7 mouse cellular contexts compared by ENCODE assay signal in genomic region chr7:107371126-107371920, GRCm38 (mm10). TPM values are rescaled to one million over a fixed set of nuclear protein-coding genes. Genes with fewer than 3 reads are reported as not detected.
A peak's percentile ranks its signal among the peaks of the same experiment; 100 is the strongest.
DNase-seq lines count a peak whose midpoint lies in the region; ATAC-seq lines count a peak whose summit lies in the region.

No protein-coding gene starts in this region.

- no peaks in the 10 kb centered on the region for H3K9me3 ChIP-seq in lung, embryonic 16.5 days (ENCODE audit: control insufficient read depth, low read length)
- H3K9me3 ChIP-seq in limb, embryonic 11.5 days (ENCODE audit: control insufficient read depth, low read length) = no peaks in the 10 kb centered on the region
- H3K9me3 ChIP-seq in neural tube, embryonic 14.5 days (ENCODE audit: control insufficient read depth, low read length) = no peaks in the 10 kb centered on the region

- peak overlapping the region; percentile 100 for H3K4me2 ChIP-seq in lung, embryonic 16.5 days (ENCODE audit: low read depth, low read length)
- H3K4me2 ChIP-seq in limb, embryonic 11.5 days (ENCODE audit: low read depth, severe bottlenecking) = peak overlapping the region; percentile 98
- H3K4me2 ChIP-seq in neural tube, embryonic 14.5 days (ENCODE audit: low read depth, low read length) = peak overlapping the region; percentile 98

- 2% methylated on average over 44 of the region's 45 CpGs for WGBS in lung, embryonic 16.5 days
- 4% methylated on average over 40 of the region's 45 CpGs for WGBS in limb, embryonic 11.5 days
- 3% methylated on average over 44 of the region's 45 CpGs for WGBS in neural tube, embryonic 14.5 days

- H3K27ac ChIP-seq in lung, embryonic 16.5 days (ENCODE audit: low read length) = no peak overlapping the region
- H3K27ac ChIP-seq in limb, embryonic 11.5 days (replicated peaks; ENCODE audit: low read depth, low read length) = no peak overlapping the region
- H3K27ac ChIP-seq in neural tube, embryonic 14.5 days (ENCODE audit: low read depth, low read length) = no peak overlapping the region

- no peak for DNase-seq in lung, postnatal 25 days (ENCODE audit: low spot score)
- DNase-seq in embryo, embryonic 10 days (ENCODE audit: low spot score) = peak; percentile 41
- DNase-seq in limb, embryonic 11.5 days (ENCODE audit: low spot score) = peak; percentile 66
- DNase-seq in thymus, postnatal 0 days (ENCODE audit: low spot score) = no peak

- peak; percentile 71 for ATAC-seq in lung, embryonic 16.5 days (ENCODE audit: low read depth)
- peak; percentile 17; the same call in 1 of the 2 replicates for ATAC-seq in granulocyte monocyte progenitor cell, adult 5-6 weeks (replicated peaks; ENCODE audit: poor library complexity, severe bottlenecking)
- ATAC-seq in limb, embryonic 11.5 days (ENCODE audit: insufficient number of reproducible peaks, low FRiP score, low TSS enrichment, low read depth) = peak; percentile 55
- ATAC-seq in neural tube, embryonic 14.5 days (ENCODE audit: low read depth) = peak; percentile 1

- no peaks in the 10 kb centered on the region for H3K36me3 ChIP-seq in lung, embryonic 16.5 days (ENCODE audit: control insufficient read depth, insufficient read depth, low read length)
- no peaks in the 10 kb centered on the region for H3K36me3 ChIP-seq in limb, embryonic 11.5 days (ENCODE audit: control insufficient read depth, insufficient read depth, low read length)
- H3K36me3 ChIP-seq in neural tube, embryonic 14.5 days (ENCODE audit: control insufficient read depth, insufficient read depth, low read length) = no peaks in the 10 kb centered on the region

- peaks cover 6% of the 10 kb centered on the region; the same call in 1 of the 2 replicates for H3K4me1 ChIP-seq in lung, embryonic 16.5 days (replicated peaks; ENCODE audit: control insufficient read depth, insufficient read depth, low read length)
- peaks cover 5% of the 10 kb centered on the region; the same call in 1 of the 2 replicates for H3K4me1 ChIP-seq in limb, embryonic 11.5 days (ENCODE audit: control insufficient read depth, insufficient read depth, low read length)
- 0 out of 2 replicates have a peak, but pooled peaks cover 4% of the 10 kb centered on the region for H3K4me1 ChIP-seq in neural tube, embryonic 14.5 days (ENCODE audit: control insufficient read depth, insufficient read depth, low read length)

- peak overlapping the region; percentile 67 for H3K4me3 ChIP-seq in lung, embryonic 16.5 days (ENCODE audit: low read length)
- H3K4me3 ChIP-seq in limb, embryonic 11.5 days (ENCODE audit: low read depth, low read length) = peak overlapping the region; percentile 46
- H3K4me3 ChIP-seq in neural tube, embryonic 14.5 days (ENCODE audit: low read depth, low read length) = peak overlapping the region; percentile 70

- peaks cover 36% of the 10 kb centered on the region for H3K27me3 ChIP-seq in lung, embryonic 16.5 days (ENCODE audit: control insufficient read depth, insufficient read depth, low read depth, low read length)
- peaks cover 38% of the 10 kb centered on the region for H3K27me3 ChIP-seq in limb, embryonic 11.5 days (ENCODE audit: control insufficient read depth, insufficient read depth, low read length)
- peaks cover 17% of the 10 kb centered on the region for H3K27me3 ChIP-seq in neural tube, embryonic 14.5 days (ENCODE audit: control insufficient read depth, insufficient read depth, low read length)

- H3K9ac ChIP-seq in lung, embryonic 16.5 days (ENCODE audit: low read length) = peak overlapping the region; percentile 63
- H3K9ac ChIP-seq in limb, embryonic 11.5 days (ENCODE audit: low read length) = peak overlapping the region; percentile 64
- H3K9ac ChIP-seq in neural tube, embryonic 14.5 days (replicated peaks; ENCODE audit: low read depth, low read length) = peak overlapping the region; percentile 68

RNA-seq across cellular contexts. Expression of gene Syt9, which starts 0.8 kb away (rescaled TPM):
- polyA plus RNA-seq in lung, embryonic 16.5 days (2015; fragmentation: Nextera tagmentation; extraction: Ambion mirVana) = 1.4 and 1.6 TPM in 2 replicates
- not detected in 2 replicates for total RNA-seq in granulocyte monocyte progenitor cell, adult 5-6 weeks (2014; fragmentation: Nextera tagmentation)
- not detected in 2 replicates for total RNA-seq in granulocyte monocyte progenitor cell, adult 5-6 weeks (2017)
- polyA plus RNA-seq in limb, embryonic 11.5 days (2014; fragmentation: Nextera tagmentation; extraction: Ambion mirVana) = 2.5 and 2.9 TPM in 2 replicates
- polyA plus RNA-seq in neural tube, embryonic 14.5 days (2014; fragmentation: Nextera tagmentation; extraction: Ambion mirVana) = 12.7 and 13.6 TPM in 2 replicates
- 0.04 and 0.08 TPM in 2 replicates for polyA plus RNA-seq in thymus, postnatal 0 days (2015; fragmentation: Nextera tagmentation; extraction: Ambion mirVana)

Comparison
In these comparisons a context has a peak if more than half of its experiments do, and no peak if none do; other contexts are left out.
1. ATAC-seq: peak in every context shown above with its lines; median percentile 71 in lung, embryonic 16.5 days; 55 in limb, embryonic 11.5 days; 17 in granulocyte monocyte progenitor cell, adult 5-6 weeks; 1 in neural tube, embryonic 14.5 days.
2. DNase-seq: peak in embryo, embryonic 10 days (single experiment) and limb, embryonic 11.5 days (single experiment); none in lung, postnatal 25 days (single experiment) and thymus, postnatal 0 days (single experiment).
3. Peak in every context shown above with its lines, with median percentiles within 50 percentile points of each other: H3K4me2 ChIP-seq, H3K4me3 ChIP-seq and H3K9ac ChIP-seq.